Mouse (Mus musculus): ENCODE data around the gene Slc30a10.

Gene Slc30a10

DNA sequence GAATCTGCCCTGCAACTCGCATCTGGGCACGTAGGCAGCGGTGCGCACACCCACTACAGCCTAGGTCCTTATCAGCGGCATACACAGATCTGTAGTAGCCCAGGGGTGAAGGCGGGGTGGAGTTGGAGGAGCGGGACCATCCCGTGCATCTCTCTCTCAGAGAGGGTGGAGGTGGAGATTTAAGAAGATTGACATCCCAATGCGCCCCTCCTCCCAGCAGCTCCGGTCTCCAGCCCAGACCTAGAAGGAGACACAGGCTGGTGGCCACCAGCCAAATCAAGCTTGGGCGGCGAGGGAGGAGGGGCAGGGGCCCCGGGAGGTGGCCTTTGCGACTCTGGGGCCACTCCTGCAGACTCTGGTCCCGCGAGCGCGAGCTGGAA is at the start of gene Slc30a10:
TSS of gene Slc30a10 (plus strand) at position 274 of the 380 bp plus-strand sequence.
- DNase-seq (ENCODE audit: extremely low read depth, low read depth, low spot score), result no peak

DNA sequence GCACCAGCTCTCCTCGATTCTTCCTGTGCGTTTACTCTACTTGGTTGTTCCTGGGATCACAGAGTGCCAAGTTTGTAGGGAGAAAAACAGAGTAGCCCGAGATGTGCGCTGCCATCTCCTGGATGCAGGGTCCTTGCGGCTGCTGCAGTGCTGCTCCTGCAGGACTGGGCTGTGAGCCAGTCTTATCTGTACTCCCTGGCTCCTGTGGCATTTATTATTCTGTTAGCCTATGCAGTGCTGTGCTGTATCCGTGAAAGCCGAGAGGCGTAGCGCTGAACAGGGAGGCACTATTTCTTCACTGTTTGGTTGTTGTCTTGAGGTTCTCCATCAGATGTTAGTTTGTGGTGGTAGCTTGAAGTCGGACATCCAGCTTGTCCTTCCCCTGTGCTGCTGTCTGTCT is 48.7 kb upstream of the Slc30a10 start:
- DNase-seq (ENCODE audit: extremely low read depth, low read depth, low spot score), result no peak

DNA sequence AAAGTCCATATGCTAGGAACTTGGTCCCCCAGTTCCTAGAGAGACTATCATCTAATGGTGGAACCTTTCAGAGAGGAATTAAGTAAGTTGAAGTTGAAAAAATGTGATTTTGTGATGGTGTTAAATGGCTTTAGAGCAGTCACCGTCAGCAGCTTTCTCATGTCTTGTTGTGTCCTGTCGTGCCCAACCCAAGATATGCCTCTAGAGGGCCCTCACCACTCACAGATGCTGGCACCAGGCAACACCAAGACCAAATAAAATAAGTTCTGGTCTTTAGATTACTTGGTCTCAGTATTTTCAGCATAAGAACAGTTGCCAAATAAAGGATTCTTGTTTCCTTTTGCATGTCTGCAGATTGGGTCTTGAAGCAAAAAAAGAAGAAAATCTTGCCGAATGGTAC is 44.8 kb upstream of the Slc30a10 start:
- DNase-seq (ENCODE audit: extremely low read depth, low read depth, low spot score), result no peak

DNA sequence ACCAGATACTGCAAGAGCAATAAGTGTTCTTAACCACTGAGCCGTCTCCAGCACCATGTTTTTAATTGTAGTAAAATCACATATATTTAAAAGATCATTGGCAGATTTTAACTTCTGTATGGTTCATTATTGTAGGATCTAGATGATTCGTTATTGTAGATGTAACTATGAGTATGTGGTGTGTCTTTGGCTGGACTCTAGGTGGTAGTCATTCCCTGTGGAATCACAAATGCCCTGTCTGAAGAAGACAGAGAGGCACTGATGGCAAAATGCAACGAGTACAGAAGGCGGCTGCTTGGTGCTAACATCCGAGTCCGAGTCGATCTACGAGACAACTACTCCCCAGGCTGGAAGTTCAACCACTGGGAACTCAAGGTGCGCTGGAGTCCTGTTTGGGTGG is 36.6 kb upstream of the Slc30a10 start:
- no peak for DNase-seq (ENCODE audit: extremely low read depth, low read depth, low spot score)

DNA sequence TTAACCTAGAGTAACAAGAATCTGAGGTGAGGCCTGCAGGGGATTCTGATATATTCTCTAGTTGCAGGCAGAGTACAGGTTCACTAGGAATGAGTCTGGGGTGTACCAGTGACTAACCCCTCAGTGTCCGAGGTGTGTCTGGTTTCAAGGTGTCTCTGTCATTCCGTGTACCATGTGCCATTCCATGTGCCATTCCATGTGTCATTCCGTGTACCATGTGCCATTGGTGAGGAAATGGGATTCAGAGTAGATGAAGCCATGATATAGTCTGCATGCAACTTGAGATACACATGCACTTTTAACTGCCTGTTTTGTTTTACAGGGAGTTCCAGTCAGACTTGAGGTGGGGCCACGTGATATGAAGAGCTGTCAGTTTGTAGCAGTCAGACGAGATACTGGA is 34.8 kb upstream of the Slc30a10 start:
- DNase-seq (ENCODE audit: extremely low read depth, low read depth, low spot score), result no peak

DNA sequence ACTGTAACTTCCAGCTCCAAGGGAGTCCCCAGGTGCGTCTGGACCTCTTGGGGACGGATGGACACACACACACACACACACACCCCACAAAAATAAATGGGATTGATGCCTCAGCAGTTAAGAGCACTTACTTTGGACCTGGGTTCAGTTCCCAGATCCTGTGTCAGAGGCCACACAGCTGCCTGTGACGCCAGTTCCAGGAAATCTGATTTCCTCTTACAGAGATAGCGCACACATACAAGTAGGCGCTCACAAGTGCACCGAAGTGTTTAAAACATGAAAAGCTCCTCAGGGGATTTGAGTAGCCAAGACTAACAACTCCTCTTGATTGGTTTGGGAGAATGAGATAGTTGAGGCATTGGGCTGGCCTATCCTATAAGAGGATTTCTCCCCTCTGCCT is 33.9 kb upstream of the Slc30a10 start:
- DNase-seq (ENCODE audit: extremely low read depth, low read depth, low spot score), result no peak

DNA sequence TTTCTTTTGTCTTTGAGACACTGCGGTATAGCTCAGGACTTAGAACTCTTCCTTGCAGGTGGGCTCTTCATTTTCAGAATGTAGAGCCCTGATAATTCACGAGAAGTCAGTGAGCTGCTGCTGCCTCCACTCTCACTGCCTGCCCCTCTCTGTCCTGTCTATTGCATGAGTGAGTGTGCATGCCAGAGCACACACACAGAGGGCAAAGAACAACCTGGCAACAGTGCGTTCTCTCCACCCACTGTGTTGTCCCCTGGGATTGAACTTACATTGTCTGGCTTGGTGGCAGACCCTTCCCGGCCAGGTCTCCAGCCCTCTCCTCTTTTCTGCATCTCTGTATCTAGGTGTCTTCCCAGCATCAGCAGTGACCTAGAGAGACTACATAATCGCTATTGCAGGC is 28.1 kb upstream of the Slc30a10 start:
- DNase-seq (ENCODE audit: extremely low read depth, low read depth, low spot score), result no peak

DNA sequence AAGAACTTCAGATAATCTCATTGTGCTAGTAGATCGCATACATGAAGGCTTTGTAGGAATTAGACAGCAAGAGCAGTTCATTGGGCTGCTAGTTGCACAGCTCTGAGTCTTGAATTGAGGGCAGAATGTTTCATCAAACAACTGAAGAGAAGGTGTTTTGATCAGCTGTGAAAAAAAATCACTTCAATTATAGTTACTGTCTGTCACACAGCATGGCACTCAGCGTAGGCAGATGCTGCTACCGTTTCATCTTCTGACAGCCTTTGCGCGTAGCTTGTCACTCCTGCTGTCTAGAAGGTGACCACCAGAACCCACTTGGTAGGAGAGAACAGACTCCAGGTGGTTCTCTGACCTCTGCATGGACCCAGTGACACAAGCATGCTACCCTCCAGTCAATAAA is 24.2 kb upstream of the Slc30a10 start:
- DNase-seq (ENCODE audit: extremely low read depth, low read depth, low spot score), result no peak

DNA sequence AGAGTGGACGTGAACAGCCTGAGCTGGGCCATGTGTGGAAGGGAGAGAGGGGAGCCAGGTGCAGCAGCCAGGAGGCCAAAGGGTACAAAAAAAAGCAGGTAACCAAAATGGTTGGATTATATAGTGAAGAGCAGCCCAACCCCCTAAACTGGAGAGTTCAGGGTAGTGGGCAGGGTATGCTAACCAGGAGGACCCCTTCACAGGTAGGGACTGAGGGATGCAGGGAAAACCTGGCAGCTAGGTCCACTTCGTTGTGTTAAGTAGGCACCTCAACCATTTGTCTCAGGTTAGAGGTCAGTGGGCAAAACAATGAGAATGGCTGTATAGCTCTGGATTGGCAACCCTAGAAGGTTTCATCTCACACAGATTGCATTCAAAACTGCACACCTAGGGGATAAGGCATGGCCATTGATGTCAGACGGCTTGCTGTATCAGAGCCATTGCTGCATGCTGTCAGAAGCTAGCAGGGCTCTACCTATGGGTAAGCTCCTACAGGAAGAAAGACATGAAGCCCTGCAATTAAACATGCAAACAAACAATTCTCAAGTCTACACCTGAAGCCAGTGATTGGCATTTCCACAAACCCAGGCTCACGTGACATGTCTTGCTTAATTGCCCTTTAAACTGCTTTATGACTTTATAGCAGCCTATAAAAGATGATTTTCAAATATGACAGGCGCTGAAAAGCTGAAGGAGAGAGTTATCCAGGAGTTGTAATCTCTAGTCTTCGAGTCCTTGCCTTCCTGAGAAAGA is 23.2 kb upstream of the Slc30a10 start:
- DNase-seq (ENCODE audit: extremely low read depth, low read depth, low spot score), result no peak

DNA sequence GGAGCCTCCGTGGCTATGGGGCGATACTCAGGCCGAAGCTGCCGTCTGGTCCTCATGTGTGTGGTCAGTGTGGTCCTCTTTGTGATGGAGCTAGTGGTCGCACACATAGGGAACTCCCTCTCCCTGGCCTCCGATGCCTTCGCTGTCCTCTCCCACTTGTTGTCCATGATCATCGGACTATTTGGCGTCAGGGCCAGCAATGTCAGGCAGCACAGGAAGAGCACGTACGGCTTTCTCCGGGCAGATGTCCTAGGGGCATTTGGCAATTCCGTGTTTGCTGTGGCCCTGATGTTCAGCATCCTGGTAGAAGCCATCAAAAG is 22.7 kb upstream of the Slc30a10 start:
- DNase-seq (ENCODE audit: extremely low read depth, low read depth, low spot score), result no peak

DNA sequence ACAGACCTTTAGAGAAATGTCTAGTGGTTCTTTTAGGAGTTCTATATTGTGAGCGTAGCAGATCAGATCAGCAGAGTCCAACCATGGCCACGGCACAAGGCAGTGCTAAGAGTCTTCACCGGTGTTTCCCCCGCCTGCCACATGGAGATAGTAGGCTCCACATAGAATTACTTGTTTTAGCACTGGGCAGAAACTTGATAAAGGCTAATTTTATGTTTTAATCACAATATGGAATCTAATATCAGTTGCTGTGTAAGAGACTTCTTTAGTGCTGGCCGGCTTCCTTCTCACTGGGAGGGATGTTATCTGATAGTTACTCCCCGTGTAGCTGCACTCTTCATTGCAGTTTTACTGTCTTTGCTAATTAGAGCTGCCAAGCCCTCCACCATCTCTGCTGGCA is 21.5 kb upstream of the Slc30a10 start:
- DNase-seq (ENCODE audit: extremely low read depth, low read depth, low spot score), result no peak

DNA sequence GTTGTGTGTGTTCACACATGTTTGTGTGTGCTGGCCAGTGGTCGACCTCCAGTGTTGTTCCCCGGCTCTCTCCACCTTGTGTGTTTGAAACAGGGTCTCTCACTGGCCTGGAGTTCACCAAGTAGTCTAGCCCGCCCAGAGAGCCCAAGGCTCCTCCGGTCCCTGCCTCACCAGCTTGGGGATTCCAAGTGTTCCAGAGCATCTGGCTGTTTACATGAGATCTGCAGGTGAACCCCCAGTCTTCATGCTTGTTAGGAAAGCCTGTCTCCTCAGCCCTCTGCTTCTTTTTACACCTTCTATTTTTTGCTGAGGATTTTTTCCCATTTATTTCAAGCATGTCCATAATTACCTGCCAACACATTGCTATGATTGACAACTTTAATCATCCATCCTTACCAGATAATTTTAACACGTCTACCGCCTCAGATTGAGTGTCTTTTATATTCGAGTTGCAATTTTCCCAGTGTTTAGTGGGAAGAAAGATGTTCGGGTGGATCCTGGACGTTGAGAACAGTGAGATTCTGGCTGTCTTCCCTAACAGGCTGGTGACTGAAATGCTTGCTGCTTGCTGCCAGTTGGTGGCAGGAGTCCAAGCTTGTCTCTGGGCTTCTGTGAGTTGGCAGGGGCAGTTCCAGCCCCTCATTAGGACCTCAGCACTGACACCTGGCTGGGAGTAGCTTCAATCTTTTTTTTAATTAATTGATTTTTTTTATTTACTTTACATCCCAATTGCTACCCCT is 15.6 kb upstream of the Slc30a10 start:
- no peak for DNase-seq (ENCODE audit: extremely low read depth, low read depth, low spot score)

DNA sequence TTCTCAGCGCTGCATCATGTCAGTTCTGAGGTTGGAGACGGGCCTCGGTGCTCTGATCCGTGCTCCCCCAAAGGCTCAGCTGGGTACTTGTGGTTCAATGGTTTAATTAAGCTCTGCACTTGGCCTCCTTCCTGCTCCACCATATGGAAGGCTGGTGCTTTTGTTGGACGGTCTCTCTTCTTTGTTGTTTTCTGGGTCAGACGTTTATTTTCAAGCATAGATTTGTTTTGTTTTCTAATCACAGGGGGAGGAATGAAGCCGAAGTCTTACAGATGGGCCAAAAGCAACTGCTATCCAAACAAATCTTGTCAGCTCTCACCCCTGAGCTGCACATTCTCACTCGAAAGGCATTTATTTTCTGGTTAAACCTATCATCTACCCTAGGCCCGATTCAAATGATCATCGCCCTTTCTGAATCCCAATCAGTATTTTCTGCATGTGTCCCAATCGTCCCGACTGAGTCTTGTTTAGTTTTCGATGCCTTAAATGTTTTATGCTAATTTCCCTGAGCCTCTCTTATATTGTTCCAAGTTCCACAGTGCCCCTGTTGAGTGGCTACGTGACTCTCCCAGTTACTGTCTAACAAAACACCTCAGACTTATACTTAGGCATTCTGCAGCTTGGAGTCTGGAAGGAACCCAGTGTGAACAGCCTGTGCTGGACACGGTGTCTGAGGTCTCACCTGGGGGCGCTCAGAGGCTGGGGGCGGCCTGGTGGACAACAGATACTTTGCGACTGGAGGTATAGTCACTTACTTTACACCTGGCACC is 12.8 kb upstream of the Slc30a10 start:
- no peak for DNase-seq (ENCODE audit: extremely low read depth, low read depth, low spot score)

DNA sequence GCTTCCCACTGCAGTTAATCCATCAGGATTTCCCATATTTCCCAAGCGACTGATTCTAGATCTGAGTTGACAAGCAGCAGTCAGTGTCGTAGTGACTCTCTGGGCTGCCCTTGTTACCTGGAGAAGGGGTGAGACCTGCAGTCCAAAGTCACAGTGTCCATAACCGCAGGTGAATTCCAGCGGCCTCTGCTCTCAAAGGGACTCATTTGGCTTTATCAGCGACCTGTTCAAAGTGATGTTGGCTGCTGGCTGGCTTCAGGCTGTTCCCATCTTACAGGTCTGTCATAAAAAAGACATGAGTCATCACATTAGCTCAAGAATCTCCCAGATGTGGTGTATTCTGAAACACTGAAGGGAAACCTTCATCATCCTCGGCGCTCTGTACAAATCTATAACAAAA is 5.7 kb upstream of the Slc30a10 start:
- no peak for DNase-seq (ENCODE audit: extremely low read depth, low read depth, low spot score)

DNA sequence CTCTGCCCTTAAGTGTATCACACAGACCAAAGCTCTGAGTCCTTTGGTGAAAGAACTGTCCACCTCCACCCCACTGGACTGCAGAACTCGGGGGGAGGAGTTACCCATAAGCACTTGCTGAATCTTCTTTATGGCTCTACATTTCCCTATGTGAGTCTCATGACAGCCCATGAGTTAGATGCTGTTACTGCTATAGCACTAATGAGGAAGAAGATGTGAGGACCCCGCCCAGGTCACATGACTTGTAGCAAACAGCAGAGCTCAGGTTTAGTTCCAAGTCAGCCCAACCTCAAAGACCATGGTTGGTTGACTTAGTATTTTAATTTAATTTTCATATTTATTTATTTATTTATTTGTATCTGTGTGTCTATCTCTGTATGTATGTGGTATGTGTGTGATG is 4.9 kb upstream of the Slc30a10 start:
- no peak for DNase-seq (ENCODE audit: extremely low read depth, low read depth, low spot score)

DNA sequence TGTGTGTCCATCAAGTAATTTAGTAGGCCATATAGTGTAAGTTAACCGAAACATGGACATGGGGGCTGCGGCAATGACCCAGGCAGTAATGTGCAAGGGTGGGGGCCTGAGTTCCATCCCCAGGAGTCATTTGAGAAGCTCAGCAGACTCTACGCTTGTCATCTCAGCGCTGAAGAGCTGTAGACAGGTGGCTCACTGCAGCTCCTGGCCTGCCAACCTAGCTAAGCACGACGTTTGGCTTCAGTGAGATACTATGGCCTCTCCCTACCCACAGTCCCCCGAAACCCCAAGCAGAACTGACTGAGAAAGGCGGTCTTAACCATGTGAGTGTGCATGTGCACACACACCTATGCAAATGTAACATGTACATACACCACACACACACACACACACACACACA is 3.6 kb upstream of the Slc30a10 start:
- no peak for DNase-seq (ENCODE audit: extremely low read depth, low read depth, low spot score)

DNA sequence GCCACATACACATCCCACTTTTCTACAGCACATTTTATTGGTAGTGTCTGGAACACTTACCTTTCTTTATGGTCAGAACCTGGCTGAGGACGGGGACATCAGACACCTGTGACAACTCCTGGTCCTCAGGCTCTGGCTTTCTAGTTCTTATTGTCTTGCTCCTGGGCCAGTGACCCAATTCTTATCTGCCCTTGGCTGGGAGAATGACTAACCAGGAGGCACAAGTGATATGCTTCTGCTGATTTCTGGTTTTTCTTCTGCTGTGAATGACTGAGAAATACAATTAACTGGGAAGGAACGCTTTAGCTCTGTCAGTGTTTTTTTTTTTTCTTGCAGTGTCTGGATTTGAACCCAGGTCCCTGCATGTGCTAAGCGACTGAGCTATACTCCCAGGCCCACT is 3.2 kb upstream of the Slc30a10 start:
- no peak for DNase-seq (ENCODE audit: extremely low read depth, low read depth, low spot score)

DNA sequence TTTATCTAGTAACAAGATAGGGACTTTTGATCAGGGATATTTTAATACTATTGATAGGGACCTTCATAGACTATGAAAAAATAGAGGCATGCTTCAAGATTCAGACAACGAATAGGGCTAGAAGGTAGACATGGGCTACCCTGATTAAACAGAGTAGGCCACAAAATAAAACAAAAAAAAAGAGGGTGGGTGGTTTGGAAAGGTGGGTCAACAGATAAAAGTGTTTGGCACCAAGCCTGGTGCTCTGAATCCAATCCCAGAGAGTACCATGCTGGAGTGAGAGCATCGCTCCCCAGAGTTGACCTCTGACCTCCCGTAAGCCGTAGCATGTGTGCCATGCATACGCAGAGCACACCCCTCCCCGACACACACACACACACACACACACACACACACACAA is 2.2 kb upstream of the Slc30a10 start:
- no peak for DNase-seq (ENCODE audit: extremely low read depth, low read depth, low spot score)

DNA sequence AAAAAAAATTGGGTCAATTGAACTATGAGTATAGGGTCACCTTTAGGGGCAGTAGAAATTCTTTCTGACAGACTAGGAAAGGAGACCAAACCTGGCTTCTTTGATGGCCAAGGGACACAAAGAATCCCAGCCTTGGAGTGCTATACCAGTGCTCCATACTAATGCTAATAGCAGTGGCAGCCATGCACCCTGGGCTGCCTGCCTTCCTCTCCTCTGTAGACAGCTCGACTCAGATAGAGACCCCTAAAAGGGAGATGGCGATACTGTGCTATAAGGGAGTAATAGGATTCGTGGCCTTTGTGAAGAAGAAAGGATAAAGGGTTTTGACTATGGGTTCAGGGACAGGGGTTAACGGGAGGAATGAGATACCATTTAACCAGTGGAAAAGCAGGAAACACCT is 504 bp upstream of the Slc30a10 start:
- DNase-seq (ENCODE audit: extremely low read depth, low read depth, low spot score), result no peak

DNA sequence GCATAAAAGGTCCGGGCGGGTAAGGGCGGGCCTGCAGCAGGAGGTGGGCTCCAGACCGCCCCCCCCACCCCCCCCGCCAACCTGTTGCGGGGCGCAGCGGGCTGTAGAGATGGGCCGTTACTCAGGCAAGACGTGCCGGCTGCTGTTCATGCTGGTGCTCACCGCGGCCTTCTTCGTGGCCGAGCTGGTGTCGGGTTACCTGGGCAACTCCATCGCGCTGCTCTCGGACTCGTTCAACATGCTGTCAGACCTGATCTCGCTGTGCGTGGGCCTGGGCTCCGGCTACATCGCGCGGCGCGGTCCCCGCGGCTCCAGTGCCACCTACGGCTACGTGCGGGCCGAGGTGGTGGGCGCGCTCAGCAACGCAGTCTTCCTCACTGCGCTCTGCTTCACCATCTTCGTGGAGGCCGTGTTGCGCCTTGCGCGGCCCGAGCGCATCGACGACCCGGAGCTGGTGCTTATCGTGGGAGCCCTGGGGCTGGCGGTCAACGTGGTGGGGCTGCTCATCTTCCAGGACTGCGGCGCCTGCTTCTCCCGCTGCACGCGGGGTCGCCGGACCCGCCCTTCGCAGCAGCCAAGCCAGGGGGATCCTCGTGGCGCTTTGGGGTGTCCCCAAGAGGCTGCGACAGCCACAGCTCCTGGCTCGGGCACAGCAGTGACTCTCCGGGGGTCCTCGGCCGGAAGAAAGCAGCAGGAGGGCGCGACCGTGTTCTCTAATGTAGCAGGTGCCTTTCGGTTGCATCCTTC is 480 bp downstream of the Slc30a10 start:
- DNase-seq (ENCODE audit: extremely low read depth, low read depth, low spot score), result no peak

DNA sequence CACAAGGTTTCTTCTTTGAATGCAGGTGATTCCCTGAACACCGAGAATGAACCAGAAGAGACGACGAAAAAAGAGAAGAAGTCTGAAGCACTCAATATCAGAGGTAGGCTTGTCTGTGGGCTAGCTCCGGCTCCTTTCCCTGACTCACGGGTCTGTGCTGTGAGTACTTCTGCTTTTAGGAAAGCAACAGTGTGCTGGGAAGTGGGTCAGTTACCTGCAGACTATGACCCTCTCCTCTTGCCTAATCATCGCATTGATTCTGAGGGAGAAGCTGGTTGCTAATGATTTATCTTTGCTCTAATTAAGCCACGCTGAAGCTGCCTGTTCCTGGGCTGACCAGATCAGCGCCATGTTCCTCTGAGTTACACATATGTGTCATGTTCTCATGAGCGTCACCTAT is 1.7 kb downstream of the Slc30a10 start:
- no peak for DNase-seq (ENCODE audit: extremely low read depth, low read depth, low spot score)
